Mouse (Mus musculus): ENCODE results near the gene Pla2g4e. TPM values are rescaled to one million over a fixed set of nuclear protein-coding genes. Genes with fewer than 3 reads are reported as not detected.

The Pla2g4e gene
- total and polyA plus RNA-seq, 3 experiments = not detected

DNA sequence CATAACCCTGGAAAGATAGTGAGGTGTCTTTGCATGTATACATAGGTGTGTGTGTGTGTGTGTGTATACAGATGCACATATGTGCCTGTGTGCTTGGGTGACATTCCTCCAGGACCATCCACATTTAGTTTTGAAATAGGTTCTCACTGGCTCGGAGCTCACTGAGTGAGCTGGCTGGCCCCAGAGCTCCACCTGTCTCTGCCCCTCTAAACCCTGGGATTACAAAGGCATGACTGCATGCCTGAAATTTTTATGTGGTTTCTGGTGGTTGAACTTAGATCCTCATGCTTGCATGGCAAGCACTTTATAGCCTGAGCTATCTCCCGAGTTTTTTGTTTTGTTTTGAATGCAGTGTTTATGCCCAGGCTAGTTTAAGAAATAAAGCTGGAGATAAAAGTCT is 98.6 kb downstream of the Pla2g4e start:
- Histone ChIP-seq H3K27me3 (ENCODE audit: control insufficient read depth in 1 of 2, insufficient read depth in 2 of 2, low read length in 2 of 2) (no peaks in the 10 kb centered on the region), H3K9me3 (replicated peaks; ENCODE audit: insufficient read depth, low read length) (no peaks in the 10 kb centered on the region), H3K4me1 (ENCODE audit: control insufficient read depth in 1 of 2, insufficient read depth in 2 of 2, low read length in 2 of 2) (no peaks in the 10 kb centered on the region), H3K27ac (ENCODE audit: control insufficient read depth, low read depth, low read length) (no peak overlapping the region), H3K36me3 (ENCODE audit: control insufficient read depth in 1 of 2, insufficient read depth in 2 of 2, low read length in 2 of 2) (peaks cover 0 to 1% of the 10 kb centered on the region in 2 experiments; a peak in 2 of 4 replicates), H3K9ac (ENCODE audit: control insufficient read depth, low read depth, low read length, poor library complexity, severe bottlenecking) (no peak overlapping the region), H3K79me2 (ENCODE audit: control insufficient read depth, insufficient read depth, low read length, poor library complexity) (peaks cover 5% of the 10 kb centered on the region; the same call in 1 of the 2 replicates), H3K4me3 (ENCODE audit: control insufficient read depth in 1 of 2, insufficient read depth in 1 of 2, low read depth in 2 of 2, low read length in 2 of 2) (no peak overlapping the region)
- TF ChIP-seq MYB (IDR thresholded peaks at IDR 0.05; ENCODE audit: low read depth, low read length) (no peak), USF2 (IDR thresholded peaks at IDR 0.05; ENCODE audit: borderline replicate concordance in 1 of 2, insufficient read depth in 1 of 2, low read depth in 1 of 2, low read length in 2 of 2) (no peak), ZNF384 (IDR thresholded peaks at IDR 0.05; ENCODE audit: low read depth, low read length) (no peak), NRF1 (IDR thresholded peaks at IDR 0.05; ENCODE audit: insufficient read depth, low read depth, low read length, poor library complexity, severe bottlenecking) (no peak), JUND (IDR thresholded peaks at IDR 0.05; ENCODE audit: low read depth, low read length) (no peak), RAD21 (IDR thresholded peaks at IDR 0.05; ENCODE audit: low read depth, low read length) (no peak), NELFE (IDR thresholded peaks at IDR 0.05; ENCODE audit: low read depth, low read length) (no peak), ZKSCAN1 (IDR thresholded peaks at IDR 0.05; ENCODE audit: low read depth, low read length) (no peak), TCF12 (IDR thresholded peaks at IDR 0.05; ENCODE audit: low read depth, low read length) (no peak), MAZ (IDR thresholded peaks at IDR 0.05; ENCODE audit: low read depth, low read length) (no peak), MXI1 (IDR thresholded peaks at IDR 0.05; ENCODE audit: low read depth, low read length) (no peak)
- DNase-seq (ENCODE audit: low read depth, low spot score) = no peak

DNA sequence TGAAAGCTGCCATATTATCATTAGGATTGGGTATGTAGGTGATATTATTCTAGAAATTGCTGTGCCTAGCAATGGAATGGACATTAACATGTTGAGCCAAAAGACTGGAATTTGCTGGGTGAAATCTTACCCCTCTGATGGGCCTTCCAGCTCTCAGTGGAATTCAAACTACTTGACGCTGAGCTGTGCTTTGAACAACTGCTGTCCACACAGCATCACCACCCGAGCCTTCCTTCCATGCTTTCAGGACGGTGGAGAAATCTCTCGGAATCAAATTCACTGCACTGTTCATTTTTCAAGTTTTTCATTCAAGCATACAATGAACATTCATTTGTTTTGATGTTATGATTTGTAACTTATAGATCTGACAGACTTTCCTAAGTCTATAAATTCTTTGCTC is 100.7 kb downstream of the Pla2g4e start:
- DNase-seq (ENCODE audit: low read depth, low spot score) = no peak
- no peak overlapping the region for H3K9ac ChIP-seq (ENCODE audit: control insufficient read depth, low read depth, low read length, poor library complexity, severe bottlenecking)
- H3K27me3 ChIP-seq (ENCODE audit: control insufficient read depth in 1 of 2, insufficient read depth in 2 of 2, low read length in 2 of 2) = no peaks in the 10 kb centered on the region
- no peaks in the 10 kb centered on the region for H3K9me3 ChIP-seq (replicated peaks; ENCODE audit: insufficient read depth, low read length)
- no peak overlapping the region for H3K4me3 ChIP-seq (ENCODE audit: control insufficient read depth in 1 of 2, insufficient read depth in 1 of 2, low read depth in 2 of 2, low read length in 2 of 2)
- H3K36me3 ChIP-seq (ENCODE audit: control insufficient read depth in 1 of 2, insufficient read depth in 2 of 2, low read length in 2 of 2) = peaks cover 0 to 1% of the 10 kb centered on the region in 2 experiments; a peak in 2 of 4 replicates
- H3K79me2 ChIP-seq (ENCODE audit: control insufficient read depth, insufficient read depth, low read length, poor library complexity) = peaks cover 5% of the 10 kb centered on the region; the same call in 1 of the 2 replicates
- H3K4me1 ChIP-seq (ENCODE audit: control insufficient read depth in 1 of 2, insufficient read depth in 2 of 2, low read length in 2 of 2) = no peaks in the 10 kb centered on the region
- H3K27ac ChIP-seq (ENCODE audit: control insufficient read depth, low read depth, low read length) = no peak overlapping the region
- no peak for TF ChIP-seq ZMIZ1 (IDR thresholded peaks at IDR 0.05; ENCODE audit: low read depth, low read length)
- TF ChIP-seq MAX (IDR thresholded peaks at IDR 0.05; ENCODE audit: low read length) = no peak
- no peak for TF ChIP-seq EP300 (IDR thresholded peaks at IDR 0.05; ENCODE audit: low read depth in 1 of 2, low read length in 2 of 2)
- no peak for TF ChIP-seq KAT2A (conservative IDR thresholded peaks at IDR 0.05; ENCODE audit: low read depth, low read length)
- no peak for TF ChIP-seq MYB (IDR thresholded peaks at IDR 0.05; ENCODE audit: low read depth, low read length)
- TF ChIP-seq NRF1 (IDR thresholded peaks at IDR 0.05; ENCODE audit: insufficient read depth, low read depth, low read length, poor library complexity, severe bottlenecking) = no peak
- no peak for TF ChIP-seq TAL1 (IDR thresholded peaks at IDR 0.05; ENCODE audit: low read length)
- TF ChIP-seq MYC (IDR thresholded peaks at IDR 0.05; ENCODE audit: low read depth, low read length) = no peak
- TF ChIP-seq CHD1 (IDR thresholded peaks at IDR 0.05; ENCODE audit: low read depth, low read length) = no peak
- TF ChIP-seq POLR2AphosphoS5 (IDR thresholded peaks at IDR 0.05; ENCODE audit: borderline replicate concordance, low read depth, low read length) = no peak
- no peak for TF ChIP-seq MXI1 (IDR thresholded peaks at IDR 0.05; ENCODE audit: low read depth, low read length)
- TF ChIP-seq CTCF (IDR thresholded peaks at IDR 0.05 in 2 of 3, conservative IDR thresholded peaks at IDR 0.05 in 1 of 3; ENCODE audit: control insufficient read depth in 1 of 3, insufficient read depth in 1 of 3, low read depth in 2 of 3, low read length in 3 of 3, poor library complexity in 1 of 3, severe bottlenecking in 1 of 3) = no peak
- no peak for TF ChIP-seq ZNF384 (IDR thresholded peaks at IDR 0.05; ENCODE audit: low read depth, low read length)
- TF ChIP-seq ELF1 (IDR thresholded peaks at IDR 0.05; ENCODE audit: low read depth, low read length) = no peak
- no peak for TF ChIP-seq MEF2A (IDR thresholded peaks at IDR 0.05; ENCODE audit: extremely low read depth, insufficient replicate concordance, low read depth, low read length, poor library complexity, severe bottlenecking)
- no peak for TF ChIP-seq RAD21 (IDR thresholded peaks at IDR 0.05; ENCODE audit: low read depth, low read length)
- no peak for TF ChIP-seq TBP (IDR thresholded peaks at IDR 0.05; ENCODE audit: low read depth, low read length)
- no peak for TF ChIP-seq POLR2A (IDR thresholded peaks at IDR 0.05; ENCODE audit: control insufficient read depth in 1 of 2, insufficient read depth in 1 of 2, low read depth in 1 of 2, low read length in 2 of 2, poor library complexity in 1 of 2)
- no peak for TF ChIP-seq SIN3A (IDR thresholded peaks at IDR 0.05; ENCODE audit: low read length)
